Mouse (Mus musculus): Measurements from ENCODE around the gene Ctsll3. TPM values are rescaled to one million over a fixed set of nuclear protein-coding genes. Genes with fewer than 3 reads are reported as not detected.

The Ctsll3 gene
- total RNA-seq, 4 experiments from 2014 or later: not detected

DNA sequence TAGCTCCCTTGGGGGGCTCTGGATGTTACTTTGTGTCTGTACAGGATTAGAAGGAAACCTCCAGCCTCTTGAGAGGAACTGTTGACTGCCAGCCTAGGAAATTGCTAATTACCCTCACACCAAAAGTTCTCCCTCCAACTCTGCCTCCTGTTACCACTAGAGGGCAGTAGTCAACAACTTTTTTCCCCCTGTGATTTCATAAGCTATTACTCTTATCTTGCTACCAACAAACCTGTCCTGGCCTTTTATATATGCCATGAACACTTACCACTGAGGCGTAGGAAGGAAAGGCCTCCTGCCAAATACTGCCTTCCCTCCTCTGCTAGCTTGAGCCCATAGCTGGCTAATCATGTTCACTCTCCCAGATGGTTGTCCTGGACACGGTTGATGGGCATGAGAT, 54.1 kb downstream of the Ctsll3 start:
- no peak for DNase-seq (ENCODE audit: low spot score)

Other genes starting within 250 kb of the Ctsll3 start
- 10 to 100 TPM; 26.5 to 33.0 (median 29.5) TPM for gene Dapk1, start 200.9 kb downstream of the Ctsll3 start, total RNA-seq (2022)
- gene BC051665, start 16.5 kb downstream of the Ctsll3 start, total RNA-seq (2022): not detected
- gene 4930486L24Rik, start 61.6 kb upstream of the Ctsll3 start, total RNA-seq (2022): under 1 TPM in 2 of 4 experiments, not detected in 2; 0.31 to 0.92 TPM
- gene Gm49392, start 94.0 kb upstream of the Ctsll3 start, total RNA-seq (2022): 1 to 10 TPM in 3 of 4 experiments, under 1 TPM in 1; 0.69 to 2.7 (median 1.4) TPM
- 10 to 100 TPM in 1 of 4 experiments, 1 to 10 TPM in 3; 4.5 to 11.0 (median 6.1) TPM for gene Ctla2b, start 94.6 kb upstream of the Ctsll3 start, total RNA-seq (2022)
- gene Tpbpb, start 102.0 kb upstream of the Ctsll3 start, total RNA-seq (2022): not detected
- not detected for gene Gm49393, start 132.7 kb upstream of the Ctsll3 start, total RNA-seq (2022)
- 1 to 10 TPM; 1.5 to 5.0 (median 3.1) TPM for gene Gm49391, start 133.7 kb upstream of the Ctsll3 start, total RNA-seq (2022)
- gene Ctla2a, start 133.8 kb upstream of the Ctsll3 start, total RNA-seq (2022): 10 to 100 TPM; 61.7 to 73.7 (median 68.6) TPM
- gene Tpbpa, start 139.1 kb upstream of the Ctsll3 start, total RNA-seq (2022): not detected
- not detected for gene Ctsj, start 203.1 kb upstream of the Ctsll3 start, total RNA-seq (2022)
- gene Ctsq, start 237.8 kb upstream of the Ctsll3 start, total RNA-seq (2022): not detected